Mouse (Mus musculus) embryo, embryonic 10 days (tissue): ENCODE data around the gene Gins1.
"Not testable (repeated sequence)": the region's sequence is repeated elsewhere in the genome, so short reads cannot be mapped to it uniquely, and the experiment has no call there.

Experiments
- DNase-seq: peaks from one replicate; pipeline ENCODE4 v3.0.0-alpha.2; 2015; ENCODE audit warnings: low spot score

Gene Gins1

GRCm38 (mm10) chr2:150910295-150910881, 5.2 kb downstream of the Gins1 start:
- no peak for DNase-seq

GRCm38 (mm10) chr2:150914781-150915515, 9.7 kb downstream of the Gins1 start:
- no peak for DNase-seq

- DNase-seq: no peak
Observed at GRCm38 (mm10) chr2:150915786-150916185, 10.6 kb downstream of the Gins1 start.

GRCm38 (mm10) chr2:150918720-150919119, 13.5 kb downstream of the Gins1 start:
- no peak for DNase-seq

DNA sequence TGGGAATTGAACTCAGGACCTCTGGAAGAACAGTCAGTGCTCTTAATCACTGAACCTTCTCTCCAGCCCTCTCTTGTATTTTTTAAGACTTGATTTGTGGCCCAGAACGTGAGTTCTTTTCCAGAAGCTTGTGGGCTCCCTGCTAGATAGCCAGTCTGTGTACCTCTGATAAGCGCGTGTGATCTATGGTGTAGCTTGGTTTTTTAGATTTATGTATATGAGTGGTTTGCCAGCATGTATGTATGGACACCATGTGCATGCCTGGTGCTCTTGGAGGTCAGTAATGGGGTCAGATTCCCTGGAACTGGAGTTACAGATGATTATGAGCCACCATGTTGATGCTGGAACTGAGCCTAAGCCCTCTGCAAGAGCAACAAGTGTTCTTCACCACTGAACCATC, 15.3 kb downstream of the Gins1 start:
- no peak for DNase-seq

GRCm38 (mm10) chr2:150921697-150922096, 16.5 kb downstream of the Gins1 start:
- DNase-seq: no peak

DNA sequence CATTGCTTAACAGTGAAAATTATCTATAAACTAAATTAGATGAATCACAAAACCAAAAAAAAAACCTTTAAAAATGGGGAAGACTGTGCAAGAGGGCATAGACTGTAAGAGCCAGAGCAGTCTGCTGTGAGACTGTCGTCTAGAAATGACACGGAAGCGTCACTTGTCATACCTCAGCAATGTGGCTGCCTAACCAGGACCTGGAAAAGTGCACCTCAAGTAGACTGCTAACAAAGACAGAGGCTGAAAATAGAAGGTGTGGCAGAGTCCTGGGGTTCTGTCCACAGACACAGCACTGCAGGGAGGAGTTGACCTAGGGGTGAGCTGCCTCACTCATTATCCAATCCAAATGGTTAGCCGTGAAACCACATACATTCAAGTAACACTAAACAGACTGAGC, 17.0 kb downstream of the Gins1 start:
- DNase-seq: no peak

GRCm38 (mm10) chr2:150923026-150923425, 17.8 kb downstream of the Gins1 start:
- DNase-seq: no peak

DNA sequence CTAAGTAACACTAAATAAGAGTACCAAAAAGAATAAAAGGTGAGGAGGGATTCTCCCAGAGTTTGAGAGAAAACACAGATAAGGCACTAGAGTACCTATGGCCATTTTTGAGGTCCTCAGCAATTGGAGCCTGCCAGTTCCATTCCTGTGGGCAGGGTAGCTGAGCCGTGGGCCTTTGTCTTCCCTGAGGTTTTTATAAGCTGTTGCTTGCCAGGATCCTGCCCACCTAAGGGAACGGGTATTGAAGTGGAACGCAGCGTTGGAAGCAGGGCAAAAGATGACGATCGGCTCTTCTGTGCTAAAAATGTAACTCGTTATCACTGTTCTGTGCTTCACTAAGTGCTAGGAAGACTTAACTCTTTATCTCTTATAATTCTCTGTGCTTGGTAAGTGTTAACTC, 18.3 kb downstream of the Gins1 start:
- no peak for DNase-seq

DNA sequence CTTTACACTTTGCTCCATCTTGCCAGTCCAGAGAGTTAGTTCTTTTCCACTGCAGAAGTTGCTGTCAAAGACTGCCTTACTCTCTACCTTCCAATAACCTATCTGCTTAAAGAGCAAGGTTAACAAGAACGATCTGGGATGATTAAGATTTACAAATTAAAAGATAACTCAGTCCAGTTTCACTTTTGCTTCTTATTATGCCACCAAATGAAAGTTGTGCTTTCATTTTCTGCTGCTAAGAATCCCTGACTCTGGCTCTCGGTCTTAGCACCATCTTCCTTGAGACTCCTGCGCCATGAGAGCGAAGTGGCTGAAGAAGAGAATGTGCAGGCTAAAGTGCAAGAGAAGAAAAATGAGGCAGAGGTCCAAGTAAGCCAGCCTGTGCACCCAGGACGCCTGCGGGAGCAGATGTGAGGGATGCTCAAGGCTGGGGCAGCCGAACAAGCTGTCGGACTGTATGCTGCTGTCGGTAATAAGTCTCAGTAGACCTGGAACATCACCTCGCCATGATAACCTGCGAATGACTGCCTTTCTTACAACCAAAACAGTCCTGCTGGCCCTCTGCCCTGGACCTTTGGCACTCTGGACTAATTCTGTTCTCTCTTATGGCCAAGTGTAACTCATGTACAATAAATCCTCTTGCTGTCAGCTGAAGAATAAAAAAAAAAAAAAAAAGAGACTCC, 22.0 kb downstream of the Gins1 start:
- no peak for DNase-seq

GRCm38 (mm10) chr2:150929156-150929555, 24.0 kb downstream of the Gins1 start:
- no peak for DNase-seq

DNA sequence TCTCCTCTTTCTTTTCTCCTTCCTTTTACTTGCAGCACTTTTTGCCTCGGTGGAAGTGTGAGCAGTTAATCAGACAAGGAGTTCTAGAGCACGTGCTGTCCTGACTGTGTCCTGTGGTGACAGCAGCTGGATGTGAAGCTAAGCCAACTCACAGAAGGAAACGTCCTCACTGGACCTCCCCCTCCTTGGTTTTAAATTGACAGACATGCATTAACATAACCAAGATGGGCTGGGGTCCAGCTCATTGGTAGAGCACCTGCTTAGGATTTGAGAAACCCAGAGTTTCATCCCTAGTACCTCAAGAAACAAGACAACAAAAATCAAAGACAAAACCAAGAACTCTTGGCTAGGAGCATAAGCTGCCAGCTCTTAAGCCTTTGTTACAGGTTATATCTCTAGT, 25.6 kb downstream of the Gins1 start:
- DNase-seq: no peak

- no peak for DNase-seq
Observed at GRCm38 (mm10) chr2:150933482-150933881, 28.3 kb downstream of the Gins1 start.

- DNase-seq: no peak
Observed at GRCm38 (mm10) chr2:150934659-150935058, 29.5 kb downstream of the Gins1 start.

GRCm38 (mm10) chr2:150944017-150944416, 38.8 kb downstream of the Gins1 start:
- DNase-seq: no peak

DNA sequence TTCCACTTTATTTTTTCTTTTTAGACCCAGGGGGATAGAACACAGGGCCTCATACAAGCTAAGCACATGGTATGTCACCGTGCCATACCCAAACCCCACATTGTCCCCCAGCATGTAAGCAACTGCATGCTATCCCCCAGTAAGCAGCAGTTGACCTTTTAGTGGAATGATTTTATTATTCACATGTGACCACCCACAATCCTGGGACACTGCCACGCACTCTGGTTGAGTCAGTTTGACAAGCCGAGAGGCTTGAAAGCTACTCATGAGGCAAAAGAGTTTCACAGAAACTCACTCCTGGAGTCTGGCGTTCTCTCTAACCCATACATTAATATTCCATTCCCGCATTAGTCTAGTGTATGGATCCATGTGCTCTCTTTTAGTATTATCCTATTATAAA, 42.1 kb downstream of the Gins1 start:
- DNase-seq: not testable (repeated sequence)

GRCm38 (mm10) chr2:150947880-150948611, 42.8 kb downstream of the Gins1 start:
- not testable (repeated sequence) for DNase-seq

DNA sequence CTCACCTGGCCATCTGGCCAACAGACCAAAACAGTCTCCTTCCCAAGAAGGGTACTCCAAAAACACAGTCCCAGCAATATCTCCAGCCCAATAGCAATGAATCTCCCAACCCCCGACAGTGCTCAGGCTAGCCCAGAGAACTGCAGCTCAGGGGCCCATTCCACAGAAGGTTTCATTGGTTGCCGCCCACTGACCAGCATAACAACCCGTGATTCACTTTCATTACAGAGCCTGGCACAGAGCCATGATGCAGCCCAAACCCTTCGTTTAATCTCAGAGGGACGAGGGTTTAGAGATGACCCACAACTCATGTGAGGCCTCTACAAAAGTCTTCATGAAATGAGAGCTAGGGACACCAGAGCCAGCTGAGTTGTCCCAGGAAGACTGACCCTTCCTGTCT, 43.6 kb downstream of the Gins1 start:
- no peak for DNase-seq

GRCm38 (mm10) chr2:150949652-150950051, 44.5 kb downstream of the Gins1 start:
- DNase-seq: no peak

- DNase-seq: no peak
Observed at GRCm38 (mm10) chr2:150950056-150950455, 44.9 kb downstream of the Gins1 start.

- no peak for DNase-seq
Observed at GRCm38 (mm10) chr2:150951201-150951600, 46.0 kb downstream of the Gins1 start.

DNA sequence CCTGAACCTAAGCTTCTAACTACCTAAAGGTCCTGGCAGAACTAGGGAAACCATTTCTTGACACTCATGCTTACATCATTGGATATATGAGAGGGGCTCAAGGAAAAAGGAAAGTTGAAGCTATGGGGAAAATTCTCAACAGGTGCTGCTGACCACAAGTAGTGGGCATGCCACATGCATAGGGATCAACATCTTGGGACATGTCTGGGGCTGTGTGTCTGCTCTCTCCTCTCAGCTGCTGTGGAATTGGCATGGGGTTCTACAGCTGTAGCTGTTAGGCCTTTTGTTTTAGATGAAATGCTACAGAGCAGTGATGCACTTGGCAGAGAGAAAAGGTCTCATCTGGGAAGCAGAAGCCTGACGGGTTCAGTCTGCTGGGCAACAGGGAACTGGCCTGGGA, 50.7 kb downstream of the Gins1 start:
- DNase-seq: no peak

DNA sequence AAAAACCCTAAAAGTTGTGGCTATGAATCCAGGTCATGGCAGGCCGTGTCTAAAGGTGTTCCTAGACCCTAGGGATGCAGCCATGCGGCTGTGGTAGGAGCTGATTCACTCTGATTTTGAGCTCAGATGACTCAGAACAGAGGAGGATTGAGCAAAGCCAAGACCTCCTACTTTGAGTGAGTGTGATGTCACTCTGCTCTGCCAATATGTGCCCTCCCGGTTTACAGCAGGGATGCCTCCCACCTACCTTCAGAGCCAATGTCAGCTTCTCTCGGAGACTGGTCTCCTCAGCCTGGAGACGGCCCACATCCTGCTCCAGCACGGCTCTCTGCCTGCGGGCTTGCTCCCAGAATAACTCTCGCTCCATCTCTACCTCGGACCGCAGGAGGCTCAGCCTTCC, 54.3 kb downstream of the Gins1 start:
- no peak for DNase-seq
